Mouse (Mus musculus): Measurements from ENCODE around the gene Trim14. TPM values are rescaled to one million over a fixed set of nuclear protein-coding genes. Genes with fewer than 3 reads are reported as not detected.
A peak's percentile ranks its signal among the peaks of the same experiment; 100 is the strongest.

Gene Trim14
- polyA plus RNA-seq, 1 experiment, result 3.3 TPM

GRCm38 (mm10) chr4:46526798-46527557, 9.0 kb downstream of the Trim14 start:
- H3K27ac ChIP-seq (replicated peaks; ENCODE audit: low read depth, low read length), result no peak overlapping the region
- H3K4me1 ChIP-seq (ENCODE audit: control insufficient read depth, insufficient read depth, insufficient read length, low read length), result peaks cover 5% of the 10 kb centered on the region; the same call in 1 of the 2 replicates
- H3K4me3 ChIP-seq (ENCODE audit: insufficient read depth, low read depth, low read length), result peak overlapping the region; percentile 71

GRCm38 (mm10) chr4:46526226-46526625, 9.7 kb downstream of the Trim14 start:
- Histone ChIP-seq H3K4me3 (ENCODE audit: insufficient read depth, low read depth, low read length) (no peak overlapping the region), H3K27ac (replicated peaks; ENCODE audit: low read depth, low read length) (no peak overlapping the region), H3K4me1 (ENCODE audit: control insufficient read depth, insufficient read depth, insufficient read length, low read length) (peaks cover 5% of the 10 kb centered on the region; the same call in 1 of the 2 replicates)

GRCm38 (mm10) chr4:46523324-46523723, 12.6 kb downstream of the Trim14 start:
- no peak overlapping the region for H3K27ac ChIP-seq (replicated peaks; ENCODE audit: low read depth, low read length)
- no peak overlapping the region for H3K4me3 ChIP-seq (ENCODE audit: insufficient read depth, low read depth, low read length)
- peaks cover 5% of the 10 kb centered on the region; the same call in 1 of the 2 replicates for H3K4me1 ChIP-seq (ENCODE audit: control insufficient read depth, insufficient read depth, insufficient read length, low read length)

GRCm38 (mm10) chr4:46521457-46521856, 14.5 kb downstream of the Trim14 start:
- Histone ChIP-seq H3K4me1 (ENCODE audit: control insufficient read depth, insufficient read depth, insufficient read length, low read length) (no peaks in the 10 kb centered on the region), H3K27ac (replicated peaks; ENCODE audit: low read depth, low read length) (no peak overlapping the region), H3K4me3 (ENCODE audit: insufficient read depth, low read depth, low read length) (no peak overlapping the region)

GRCm38 (mm10) chr4:46520491-46520890, 15.4 kb downstream of the Trim14 start:
- H3K4me1 ChIP-seq (ENCODE audit: control insufficient read depth, insufficient read depth, insufficient read length, low read length), result no peaks in the 10 kb centered on the region
- H3K4me3 ChIP-seq (ENCODE audit: insufficient read depth, low read depth, low read length), result no peak overlapping the region
- H3K27ac ChIP-seq (replicated peaks; ENCODE audit: low read depth, low read length), result no peak overlapping the region

- H3K4me1 ChIP-seq (ENCODE audit: control insufficient read depth, insufficient read depth, insufficient read length, low read length), result no peaks in the 10 kb centered on the region
- peak overlapping the region; percentile 43 for H3K4me3 ChIP-seq (ENCODE audit: insufficient read depth, low read depth, low read length)
- no peak overlapping the region for H3K27ac ChIP-seq (replicated peaks; ENCODE audit: low read depth, low read length)
Observed at GRCm38 (mm10) chr4:46507736-46508460, 28.0 kb downstream of the Trim14 start.

GRCm38 (mm10) chr4:46506801-46507610, 28.9 kb downstream of the Trim14 start:
- H3K4me3 ChIP-seq (ENCODE audit: insufficient read depth, low read depth, low read length), result peak overlapping the region; percentile 61
- no peaks in the 10 kb centered on the region for H3K4me1 ChIP-seq (ENCODE audit: control insufficient read depth, insufficient read depth, insufficient read length, low read length)
- H3K27ac ChIP-seq (replicated peaks; ENCODE audit: low read depth, low read length), result no peak overlapping the region

GRCm38 (mm10) chr4:46505361-46506057, 30.4 kb downstream of the Trim14 start:
- no peak overlapping the region for H3K27ac ChIP-seq (replicated peaks; ENCODE audit: low read depth, low read length)
- no peak overlapping the region for H3K4me3 ChIP-seq (ENCODE audit: insufficient read depth, low read depth, low read length)
- H3K4me1 ChIP-seq (ENCODE audit: control insufficient read depth, insufficient read depth, insufficient read length, low read length), result no peaks in the 10 kb centered on the region

GRCm38 (mm10) chr4:46503881-46504280, 32.1 kb downstream of the Trim14 start:
- H3K27ac ChIP-seq (replicated peaks; ENCODE audit: low read depth, low read length), result no peak overlapping the region
- H3K4me3 ChIP-seq (ENCODE audit: insufficient read depth, low read depth, low read length), result no peak overlapping the region
- no peaks in the 10 kb centered on the region for H3K4me1 ChIP-seq (ENCODE audit: control insufficient read depth, insufficient read depth, insufficient read length, low read length)

- Histone ChIP-seq H3K4me3 (ENCODE audit: insufficient read depth, low read depth, low read length) (no peak overlapping the region), H3K27ac (replicated peaks; ENCODE audit: low read depth, low read length) (no peak overlapping the region), H3K4me1 (ENCODE audit: control insufficient read depth, insufficient read depth, insufficient read length, low read length) (no peaks in the 10 kb centered on the region)
Observed at GRCm38 (mm10) chr4:46502606-46503502, 33.1 kb downstream of the Trim14 start.

- Histone ChIP-seq H3K4me3 (ENCODE audit: insufficient read depth, low read depth, low read length) (no peak overlapping the region), H3K4me1 (ENCODE audit: control insufficient read depth, insufficient read depth, insufficient read length, low read length) (no peaks in the 10 kb centered on the region), H3K27ac (replicated peaks; ENCODE audit: low read depth, low read length) (no peak overlapping the region)
Observed at GRCm38 (mm10) chr4:46498976-46499375, 37.0 kb downstream of the Trim14 start.

GRCm38 (mm10) chr4:46498511-46498910, 37.4 kb downstream of the Trim14 start:
- H3K4me3 ChIP-seq (ENCODE audit: insufficient read depth, low read depth, low read length), result no peak overlapping the region
- H3K4me1 ChIP-seq (ENCODE audit: control insufficient read depth, insufficient read depth, insufficient read length, low read length), result no peaks in the 10 kb centered on the region
- H3K27ac ChIP-seq (replicated peaks; ENCODE audit: low read depth, low read length), result no peak overlapping the region

- H3K27ac ChIP-seq (replicated peaks; ENCODE audit: low read depth, low read length), result no peak overlapping the region
- no peaks in the 10 kb centered on the region for H3K4me1 ChIP-seq (ENCODE audit: control insufficient read depth, insufficient read depth, insufficient read length, low read length)
- H3K4me3 ChIP-seq (ENCODE audit: insufficient read depth, low read depth, low read length), result no peak overlapping the region
Observed at GRCm38 (mm10) chr4:46497286-46497892, 38.6 kb downstream of the Trim14 start.
